Mouse (Mus musculus): Measurements from ENCODE around the gene Hint1. TPM values are rescaled to one million over a fixed set of nuclear protein-coding genes. Genes with fewer than 3 reads are reported as not detected.

Gene Hint1
- polyA plus RNA-seq, 1 experiment: 1,165 TPM

- H3K79me2 ChIP-seq (ENCODE audit: control insufficient read depth, insufficient read depth): no peaks in the 10 kb centered on the region
- no peak within 1 kb of the TSS for H3K4me3 ChIP-seq (ENCODE audit: insufficient read depth, poor library complexity, severe bottlenecking)
Measured at GRCm38 (mm10) chr11:54902333-54903323, 36.4 kb downstream of the Hint1 start, which contains the start of gene Gpx3. TSS of gene Gpx3 (plus strand) at chr11:54902453.

GRCm38 (mm10) chr11:54903339-54903738 lies 37.2 kb downstream of the Hint1 start:
- no peaks in the 10 kb centered on the region for H3K79me3 ChIP-seq (ENCODE audit: low read depth)
- no peaks in the 10 kb centered on the region for H3K36me3 ChIP-seq (ENCODE audit: control insufficient read depth, insufficient read depth)
- no peaks in the 10 kb centered on the region for H3K79me2 ChIP-seq (ENCODE audit: control insufficient read depth, insufficient read depth)
- no peak for TF ChIP-seq CTCF (IDR thresholded peaks at IDR 0.05; ENCODE audit: control insufficient read depth, insufficient read depth, insufficient read length)
- no peak for TF ChIP-seq USF1 (IDR thresholded peaks at IDR 0.05; ENCODE audit: low read depth)
- no peak for TF ChIP-seq FOSL1 (IDR thresholded peaks at IDR 0.05; ENCODE audit: insufficient read depth, low read length, poor library complexity, severe bottlenecking)
- no peak for TF ChIP-seq MYOD1 (IDR thresholded peaks at IDR 0.05; ENCODE audit: control insufficient read depth, insufficient read length, low read depth)
- TF ChIP-seq CEBPB (IDR thresholded peaks at IDR 0.05; ENCODE audit: low read depth): no peak
- TF ChIP-seq MYOG (IDR thresholded peaks at IDR 0.05; ENCODE audit: control insufficient read depth, extremely low read depth, insufficient read length): no peak
- TF ChIP-seq MAX (IDR thresholded peaks at IDR 0.05): no peak
- H3ac ChIP-seq (ENCODE audit: control insufficient read depth, insufficient read length, low read depth): no peak overlapping the region
- no peak overlapping the region for H3K4me3 ChIP-seq (ENCODE audit: insufficient read depth, poor library complexity, severe bottlenecking)
- no peaks in the 10 kb centered on the region for H3K27me3 ChIP-seq (ENCODE audit: control insufficient read depth, insufficient read depth, insufficient read length)

More at GRCm38 (mm10) chr11:54902333-54903323, 36.4 kb downstream of the Hint1 start, which contains the start of gene Gpx3:
- TF ChIP-seq MYOG (IDR thresholded peaks at IDR 0.05; ENCODE audit: control insufficient read depth, extremely low read depth, insufficient read length) (no peak), CTCF (IDR thresholded peaks at IDR 0.05; ENCODE audit: control insufficient read depth, insufficient read depth, insufficient read length) (no peak), CEBPB (IDR thresholded peaks at IDR 0.05; ENCODE audit: low read depth) (no peak)
- H3K36me3 ChIP-seq (ENCODE audit: control insufficient read depth, insufficient read depth): no peaks in the 10 kb centered on the region
- H3ac ChIP-seq (ENCODE audit: control insufficient read depth, insufficient read length, low read depth): no peak within 1 kb of the TSS
- H3K27me3 ChIP-seq (ENCODE audit: control insufficient read depth, insufficient read depth, insufficient read length): no peaks in the 10 kb centered on the region
- no peaks in the 10 kb centered on the region for H3K79me3 ChIP-seq (ENCODE audit: low read depth)

- H3K79me2 ChIP-seq (ENCODE audit: control insufficient read depth, insufficient read depth): no peaks in the 10 kb centered on the region
- H3K27me3 ChIP-seq (ENCODE audit: control insufficient read depth, insufficient read depth, insufficient read length): no peaks in the 10 kb centered on the region
- TF ChIP-seq FOSL1 (IDR thresholded peaks at IDR 0.05; ENCODE audit: insufficient read depth, low read length, poor library complexity, severe bottlenecking): no peak
- no peak for TF ChIP-seq MYOD1 (IDR thresholded peaks at IDR 0.05; ENCODE audit: control insufficient read depth, insufficient read length, low read depth)
- no peak for TF ChIP-seq USF1 (IDR thresholded peaks at IDR 0.05; ENCODE audit: low read depth)
- no peak for TF ChIP-seq CTCF (IDR thresholded peaks at IDR 0.05; ENCODE audit: control insufficient read depth, insufficient read depth, insufficient read length)
- TF ChIP-seq MAX (IDR thresholded peaks at IDR 0.05): no peak
- TF ChIP-seq MYOG (IDR thresholded peaks at IDR 0.05; ENCODE audit: control insufficient read depth, extremely low read depth, insufficient read length): no peak
- no peak for TF ChIP-seq CEBPB (IDR thresholded peaks at IDR 0.05; ENCODE audit: low read depth)
- H3K79me3 ChIP-seq (ENCODE audit: low read depth): no peaks in the 10 kb centered on the region
- H3K4me3 ChIP-seq (ENCODE audit: insufficient read depth, poor library complexity, severe bottlenecking): no peak overlapping the region
- H3K36me3 ChIP-seq (ENCODE audit: control insufficient read depth, insufficient read depth): no peaks in the 10 kb centered on the region
- H3ac ChIP-seq (ENCODE audit: control insufficient read depth, insufficient read length, low read depth): no peak overlapping the region
Measured at GRCm38 (mm10) chr11:54903940-54904706, 37.9 kb downstream of the Hint1 start.

GRCm38 (mm10) chr11:54905086-54905485 lies 38.9 kb downstream of the Hint1 start:
- Histone ChIP-seq H3K79me3 (ENCODE audit: low read depth) (no peaks in the 10 kb centered on the region), H3ac (ENCODE audit: control insufficient read depth, insufficient read length, low read depth) (no peak overlapping the region), H3K4me3 (ENCODE audit: insufficient read depth, poor library complexity, severe bottlenecking) (no peak overlapping the region), H3K79me2 (ENCODE audit: control insufficient read depth, insufficient read depth) (no peaks in the 10 kb centered on the region), H3K27me3 (ENCODE audit: control insufficient read depth, insufficient read depth, insufficient read length) (no peaks in the 10 kb centered on the region), H3K36me3 (ENCODE audit: control insufficient read depth, insufficient read depth) (no peaks in the 10 kb centered on the region)
- TF ChIP-seq CTCF (IDR thresholded peaks at IDR 0.05; ENCODE audit: control insufficient read depth, insufficient read depth, insufficient read length) (no peak), MYOG (IDR thresholded peaks at IDR 0.05; ENCODE audit: control insufficient read depth, extremely low read depth, insufficient read length) (no peak), CEBPB (IDR thresholded peaks at IDR 0.05; ENCODE audit: low read depth) (no peak), MYOD1 (IDR thresholded peaks at IDR 0.05; ENCODE audit: control insufficient read depth, insufficient read length, low read depth) (no peak), USF1 (IDR thresholded peaks at IDR 0.05; ENCODE audit: low read depth) (no peak), FOSL1 (IDR thresholded peaks at IDR 0.05; ENCODE audit: insufficient read depth, low read length, poor library complexity, severe bottlenecking) (no peak), MAX (IDR thresholded peaks at IDR 0.05) (no peak)

- Histone ChIP-seq H3K79me3 (ENCODE audit: low read depth) (no peaks in the 10 kb centered on the region), H3K4me3 (ENCODE audit: insufficient read depth, poor library complexity, severe bottlenecking) (no peak overlapping the region), H3K27me3 (ENCODE audit: control insufficient read depth, insufficient read depth, insufficient read length) (no peaks in the 10 kb centered on the region), H3K79me2 (ENCODE audit: control insufficient read depth, insufficient read depth) (no peaks in the 10 kb centered on the region), H3K36me3 (ENCODE audit: control insufficient read depth, insufficient read depth) (peaks cover 3% of the 10 kb centered on the region), H3ac (ENCODE audit: control insufficient read depth, insufficient read length, low read depth) (no peak overlapping the region)
- TF ChIP-seq USF1 (IDR thresholded peaks at IDR 0.05; ENCODE audit: low read depth) (no peak), CTCF (IDR thresholded peaks at IDR 0.05; ENCODE audit: control insufficient read depth, insufficient read depth, insufficient read length) (no peak), MYOD1 (IDR thresholded peaks at IDR 0.05; ENCODE audit: control insufficient read depth, insufficient read length, low read depth) (no peak), MYOG (IDR thresholded peaks at IDR 0.05; ENCODE audit: control insufficient read depth, extremely low read depth, insufficient read length) (no peak)
Measured at GRCm38 (mm10) chr11:54905931-54906330, 39.7 kb downstream of the Hint1 start.

All from C2C12 (cell line).